Mouse (Mus musculus): ENCODE data around the gene Orai2. TPM values are rescaled to one million over a fixed set of nuclear protein-coding genes. Genes with fewer than 3 reads are reported as not detected.

Orai2 gene
- total and polyA plus RNA-seq, 2 experiments from 2014 or later, result 56.8 to 122 TPM

- WGBS, result 73% methylated on average over 8 of the region's 8 CpGs
- no peak for ATAC-seq
- Histone ChIP-seq H3K4me3 (ENCODE audit: low read length) (no peak overlapping the region), H3K36me3 (ENCODE audit: insufficient read depth, low read length) (no peaks in the 10 kb centered on the region), H3K9ac (replicated peaks; ENCODE audit: low read length) (no peak overlapping the region), H3K4me1 (ENCODE audit: insufficient read depth, low read length) (no peaks in the 10 kb centered on the region), H3K9me3 (ENCODE audit: low read length) (no peaks in the 10 kb centered on the region), H3K27ac (no peak overlapping the region), H3K4me2 (ENCODE audit: low read depth, low read length) (no peak overlapping the region), H3K27me3 (ENCODE audit: insufficient read depth, low read length) (no peaks in the 10 kb centered on the region)
- no peak for DNase-seq (ENCODE audit: low spot score)
- no peak for TF ChIP-seq CTCF (IDR thresholded peaks at IDR 0.05; ENCODE audit: low read depth)
Measured at GRCm38 (mm10) chr5:136147704-136148103, 22.8 kb downstream of the Orai2 start.

- no peak overlapping the region for H3K4me2 ChIP-seq (ENCODE audit: low read depth, low read length)
- no peaks in the 10 kb centered on the region for H3K36me3 ChIP-seq (ENCODE audit: insufficient read depth, low read length)
- no peaks in the 10 kb centered on the region for H3K27me3 ChIP-seq (ENCODE audit: insufficient read depth, low read length)
- ATAC-seq (no peak), DNase-seq (ENCODE audit: low spot score) (no peak)
- H3K27ac ChIP-seq, result no peak overlapping the region
- H3K4me3 ChIP-seq (ENCODE audit: low read length), result no peak overlapping the region
- no peaks in the 10 kb centered on the region for H3K9me3 ChIP-seq (ENCODE audit: low read length)
- H3K9ac ChIP-seq (replicated peaks; ENCODE audit: low read length), result no peak overlapping the region
- TF ChIP-seq CTCF (IDR thresholded peaks at IDR 0.05; ENCODE audit: low read depth), result no peak
- H3K4me1 ChIP-seq (ENCODE audit: insufficient read depth, low read length), result no peaks in the 10 kb centered on the region
- 94% methylated on average over 1 of the region's 1 CpGs for WGBS
Measured at GRCm38 (mm10) chr5:136146936-136147335, 23.6 kb downstream of the Orai2 start.

DNA sequence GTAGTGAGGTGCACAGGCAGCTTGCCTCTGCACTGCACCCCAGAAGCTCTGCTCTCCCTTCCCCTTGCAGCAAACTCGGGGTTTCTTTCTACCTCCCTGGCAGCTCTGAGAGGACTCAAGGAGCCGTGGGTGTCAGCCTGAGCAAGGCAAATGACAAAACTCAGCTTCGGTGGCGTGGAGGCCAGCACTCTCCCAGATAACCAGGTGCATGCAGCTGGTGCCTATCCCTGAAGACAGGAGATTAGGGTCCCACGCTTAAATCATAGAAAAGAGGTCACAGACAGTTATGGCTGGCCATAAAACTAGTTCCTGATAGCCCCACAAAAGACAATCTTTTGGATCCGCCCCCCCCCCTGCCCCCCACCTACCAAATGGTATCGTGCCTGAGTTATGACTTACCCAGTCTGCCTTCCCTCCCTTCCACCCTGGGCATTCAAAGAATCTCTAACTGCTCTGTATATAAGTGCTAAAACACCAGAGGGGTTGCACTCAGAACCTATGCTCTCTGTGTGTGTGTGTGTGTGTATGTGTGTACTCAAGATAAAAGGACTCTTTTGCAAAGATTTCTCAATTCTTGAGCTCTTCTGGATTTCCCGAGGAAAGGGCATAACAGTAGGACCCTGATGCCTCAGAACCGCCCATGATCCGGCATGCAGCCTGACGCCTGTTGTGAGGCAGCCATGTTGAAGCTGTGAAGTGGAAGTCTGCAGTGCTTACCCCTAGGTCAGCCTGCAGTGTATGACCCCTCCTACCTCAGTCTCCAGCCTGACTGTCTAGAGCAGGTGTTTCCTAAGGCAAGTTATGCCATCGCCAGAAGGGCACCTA is 25.7 kb downstream of the Orai2 start:
- DNase-seq (ENCODE audit: low spot score) (no peak), ATAC-seq (no peak)
- H3K4me2 ChIP-seq (ENCODE audit: low read depth, low read length), result no peak overlapping the region
- H3K4me3 ChIP-seq (ENCODE audit: low read length), result no peak overlapping the region
- no peak for TF ChIP-seq CTCF (IDR thresholded peaks at IDR 0.05; ENCODE audit: low read depth)
- no peaks in the 10 kb centered on the region for H3K27me3 ChIP-seq (ENCODE audit: insufficient read depth, low read length)
- H3K36me3 ChIP-seq (ENCODE audit: insufficient read depth, low read length), result peaks cover 12% of the 10 kb centered on the region
- H3K27ac ChIP-seq, result no peak overlapping the region
- H3K9me3 ChIP-seq (ENCODE audit: low read length), result no peaks in the 10 kb centered on the region
- no peaks in the 10 kb centered on the region for H3K4me1 ChIP-seq (ENCODE audit: insufficient read depth, low read length)
- 73% methylated on average over 12 of the region's 12 CpGs for WGBS
- H3K9ac ChIP-seq (replicated peaks; ENCODE audit: low read length), result no peak overlapping the region

GRCm38 (mm10) chr5:136143161-136143755 is 27.3 kb downstream of the Orai2 start:
- Histone ChIP-seq H3K27me3 (ENCODE audit: insufficient read depth, low read length) (no peaks in the 10 kb centered on the region), H3K4me2 (ENCODE audit: low read depth, low read length) (no peak overlapping the region), H3K4me1 (ENCODE audit: insufficient read depth, low read length) (no peaks in the 10 kb centered on the region), H3K27ac (no peak overlapping the region), H3K9ac (replicated peaks; ENCODE audit: low read length) (no peak overlapping the region), H3K9me3 (ENCODE audit: low read length) (no peaks in the 10 kb centered on the region), H3K36me3 (ENCODE audit: insufficient read depth, low read length) (peaks cover 12% of the 10 kb centered on the region), H3K4me3 (ENCODE audit: low read length) (no peak overlapping the region)
- WGBS, result 86% methylated on average over 6 of the region's 6 CpGs
- peak; percentile 27; the same call in 1 of the 2 replicates for TF ChIP-seq CTCF (IDR thresholded peaks at IDR 0.05; ENCODE audit: low read depth)
- ATAC-seq (no peak), DNase-seq (ENCODE audit: low spot score) (no peak)

DNA sequence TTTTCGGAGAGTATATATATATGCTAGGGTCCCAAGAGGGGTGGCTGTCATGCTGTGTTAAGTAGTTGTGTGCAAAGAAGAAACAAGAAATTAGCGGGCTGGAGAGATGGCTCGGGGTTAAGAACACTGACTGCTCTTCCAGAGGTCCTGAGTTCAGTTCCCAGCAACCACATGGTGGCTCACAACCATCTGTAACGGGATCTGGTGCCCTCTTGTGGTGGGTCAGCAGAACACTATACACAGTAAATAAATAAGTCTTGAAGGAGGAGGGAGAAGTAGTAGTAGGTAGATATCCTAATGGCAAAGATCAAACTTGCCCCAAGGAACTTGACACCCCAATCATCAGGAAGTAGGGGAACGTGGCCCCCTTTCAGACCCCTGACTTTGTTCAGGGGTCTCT is 27.8 kb downstream of the Orai2 start:
- DNase-seq (ENCODE audit: low spot score), result no peak
- Histone ChIP-seq H3K27ac (no peak overlapping the region), H3K9me3 (ENCODE audit: low read length) (no peaks in the 10 kb centered on the region), H3K36me3 (ENCODE audit: insufficient read depth, low read length) (peaks cover 12% of the 10 kb centered on the region), H3K27me3 (ENCODE audit: insufficient read depth, low read length) (no peaks in the 10 kb centered on the region), H3K4me2 (ENCODE audit: low read depth, low read length) (no peak overlapping the region), H3K4me1 (ENCODE audit: insufficient read depth, low read length) (no peaks in the 10 kb centered on the region), H3K4me3 (ENCODE audit: low read length) (no peak overlapping the region), H3K9ac (replicated peaks; ENCODE audit: low read length) (no peak overlapping the region)
- WGBS, result 91% methylated on average over 5 of the region's 5 CpGs
- ATAC-seq, result no peak
- peak; percentile 35; the same call in 1 of the 2 replicates for TF ChIP-seq CTCF (IDR thresholded peaks at IDR 0.05; ENCODE audit: low read depth)

DNA sequence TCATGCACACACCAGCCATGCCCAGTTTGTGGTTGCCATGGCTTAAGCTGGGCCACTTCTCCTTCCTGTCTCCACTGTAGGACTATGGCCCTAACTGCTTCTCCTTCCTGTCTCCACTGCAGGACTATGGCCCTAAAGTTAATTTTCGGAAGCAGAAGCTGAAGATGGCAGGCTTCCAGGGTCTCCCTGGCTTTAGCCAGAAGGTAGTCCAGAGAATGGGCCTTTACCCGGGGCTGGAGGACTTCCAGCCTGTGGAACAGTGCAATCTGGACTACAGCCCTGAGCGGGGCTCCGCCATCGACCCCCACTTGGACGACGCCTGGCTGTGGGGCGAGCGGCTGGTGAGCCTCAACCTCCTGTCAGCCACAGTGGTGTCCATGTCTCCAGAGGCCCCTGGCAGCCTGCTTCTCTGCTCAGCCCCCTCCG is 30.4 kb downstream of the Orai2 start:
- 67% methylated on average over 10 of the region's 10 CpGs for WGBS
- peaks cover 7% of the 10 kb centered on the region for H3K4me1 ChIP-seq (ENCODE audit: insufficient read depth, low read length)
- H3K4me3 ChIP-seq (ENCODE audit: low read length), result no peak overlapping the region
- H3K27me3 ChIP-seq (ENCODE audit: insufficient read depth, low read length), result no peaks in the 10 kb centered on the region
- no peak overlapping the region for H3K9ac ChIP-seq (replicated peaks; ENCODE audit: low read length)
- ATAC-seq, result no peak
- H3K9me3 ChIP-seq (ENCODE audit: low read length), result no peaks in the 10 kb centered on the region
- no peak for TF ChIP-seq CTCF (IDR thresholded peaks at IDR 0.05; ENCODE audit: low read depth)
- DNase-seq (ENCODE audit: low spot score), result peak; percentile 37
- H3K36me3 ChIP-seq (ENCODE audit: insufficient read depth, low read length), result peaks cover 12% of the 10 kb centered on the region
- H3K4me2 ChIP-seq (ENCODE audit: low read depth, low read length), result no peak overlapping the region
- H3K27ac ChIP-seq, result no peak overlapping the region

- DNase-seq (ENCODE audit: low spot score), result no peak
- Histone ChIP-seq H3K36me3 (ENCODE audit: insufficient read depth, low read length) (peaks cover 12% of the 10 kb centered on the region), H3K4me1 (ENCODE audit: insufficient read depth, low read length) (peaks cover 7% of the 10 kb centered on the region), H3K27ac (no peak overlapping the region), H3K4me2 (ENCODE audit: low read depth, low read length) (no peak overlapping the region), H3K27me3 (ENCODE audit: insufficient read depth, low read length) (no peaks in the 10 kb centered on the region), H3K9me3 (ENCODE audit: low read length) (no peaks in the 10 kb centered on the region), H3K4me3 (ENCODE audit: low read length) (no peak overlapping the region), H3K9ac (replicated peaks; ENCODE audit: low read length) (no peak overlapping the region)
- 91% methylated on average over 13 of the region's 13 CpGs for WGBS
- no peak for TF ChIP-seq CTCF (IDR thresholded peaks at IDR 0.05; ENCODE audit: low read depth)
- no peak for ATAC-seq
Measured at GRCm38 (mm10) chr5:136139393-136139792, 31.1 kb downstream of the Orai2 start.

Data from hindbrain, postnatal 0 days (tissue).